ENCODE assay signal across 13 mouse cellular contexts in the genomic region with DNA sequence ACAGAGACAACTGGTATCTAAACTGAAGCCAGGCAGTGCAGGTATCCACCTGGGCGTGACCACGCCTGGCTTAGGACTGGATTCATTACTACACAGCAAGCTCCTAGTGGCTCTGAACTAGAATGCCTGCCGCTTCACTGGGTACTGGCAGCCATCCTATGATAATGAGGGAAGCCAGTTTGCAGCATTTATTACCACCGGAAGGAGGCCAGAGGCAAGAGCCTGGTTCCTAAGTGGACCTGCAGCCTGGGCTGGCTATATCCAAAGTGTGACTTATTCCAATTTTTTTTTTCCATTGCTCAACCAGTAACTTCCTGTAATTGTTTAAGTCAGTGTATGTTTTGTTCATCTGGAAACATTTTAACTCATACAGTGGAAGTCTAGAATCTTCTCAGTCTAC. TPM values are rescaled to one million over a fixed set of nuclear protein-coding genes. Genes with fewer than 3 reads are reported as not detected.
DNase-seq lines count a peak whose midpoint lies in the region; ATAC-seq and TF ChIP-seq lines count a peak whose summit lies in the region.
"Had no signal": no experiment of that assay in that cellular context is flagged by ENCODE, and none has a peak within 500 bp of the region (broad histone marks: within the 10 kb centered on the region; RNA-seq: fewer than 3 reads in every experiment).

No protein-coding gene starts in this region.

- H3K27me3 ChIP-seq in intestine, postnatal 0 days (replicated peaks; ENCODE audit: control insufficient read depth, insufficient read depth, low read length), result no peaks in the 10 kb centered on the region
- no peaks in the 10 kb centered on the region for H3K27me3 ChIP-seq in small intestine, adult 2 months (ENCODE audit: control insufficient read depth, insufficient read depth, low read length)
- H3K27me3 ChIP-seq: hindbrain, embryonic 12.5 days; midbrain, embryonic 15.5 days; neural tube, embryonic 12.5 days had no signal

- intact Hi-C loops in gastrocnemius, adult 2 months (cut with DNase I), result no loop called here

- H3K9me3 ChIP-seq in intestine, postnatal 0 days (ENCODE audit: control insufficient read depth), result no peaks in the 10 kb centered on the region
- H3K9me3 ChIP-seq: forebrain, embryonic 10.5 days; hindbrain, embryonic 12.5 days; midbrain, embryonic 15.5 days; neural tube, embryonic 12.5 days had no signal

- peak overlapping the region; percentile 79 for H3K27ac ChIP-seq in gastrocnemius, adult 2 months
- no peak overlapping the region; the same call in 1 of the 2 replicates for H3K27ac ChIP-seq in intestine, postnatal 0 days (ENCODE audit: low read depth, low read length)
- H3K27ac ChIP-seq in small intestine, adult 2 months (ENCODE audit: insufficient read depth, low read depth, low read length), result peak overlapping the region; percentile 20; the same call in 1 of the 2 replicates
- H3K27ac ChIP-seq: forebrain, embryonic 10.5 days; hindbrain, embryonic 12.5 days; midbrain, embryonic 15.5 days; neural tube, embryonic 12.5 days had no signal

- H3K4me2 ChIP-seq in intestine, postnatal 0 days (replicated peaks; ENCODE audit: low read depth), result 0 out of 2 replicates have a peak overlapping the region, but pooled peaks have one; percentile 21
- H3K4me2 ChIP-seq: hindbrain, embryonic 12.5 days; midbrain, embryonic 15.5 days; neural tube, embryonic 12.5 days had no signal

- H3K4me1 ChIP-seq in lung, adult 2 months (ENCODE audit: control insufficient read depth, insufficient read depth, low read length), result peaks cover 26% of the 10 kb centered on the region
- no peaks in the 10 kb centered on the region for H3K4me1 ChIP-seq in intestine, postnatal 0 days (replicated peaks; ENCODE audit: control insufficient read depth, insufficient read depth, low read length)
- H3K4me1 ChIP-seq in small intestine, adult 2 months (ENCODE audit: control insufficient read depth, insufficient read depth, insufficient read length, low read length), result peaks cover 21% of the 10 kb centered on the region

- ATAC-seq in intestine, postnatal 0 days, result no peak
- ATAC-seq: midbrain, embryonic 15.5 days had no signal

- no peak overlapping the region for H3K9ac ChIP-seq in intestine, postnatal 0 days (ENCODE audit: low read depth, low read length)
- H3K9ac ChIP-seq: hindbrain, embryonic 12.5 days; midbrain, embryonic 15.5 days; neural tube, embryonic 12.5 days had no signal

- no peak for TF ChIP-seq POLR2A in lung, adult 2 months (IDR thresholded peaks at IDR 0.05; ENCODE audit: borderline replicate concordance, extremely low read depth, low read depth, low read length)
- no peak for TF ChIP-seq POLR2A in small intestine, adult 2 months (IDR thresholded peaks at IDR 0.05; ENCODE audit: low read depth, low read length)

- WGBS in lung, adult 2 months, result 59% methylated on average over 4 of the region's 4 CpGs
- 54% methylated on average over 4 of the region's 4 CpGs for WGBS in intestine, postnatal 0 days
- WGBS in small intestine, adult 2 months, result 48% methylated on average over 4 of the region's 4 CpGs

- H3K4me3 ChIP-seq in gastrocnemius, adult 2 months, result no peak overlapping the region
- no peak overlapping the region for H3K4me3 ChIP-seq in lung, adult 2 months (replicated peaks; ENCODE audit: extremely low read depth, low read depth, low read length)
- H3K4me3 ChIP-seq in intestine, postnatal 0 days (ENCODE audit: low read depth, low read length), result no peak overlapping the region
- no peak overlapping the region for H3K4me3 ChIP-seq in small intestine, adult 2 months (ENCODE audit: low read depth, low read length)
- H3K4me3 ChIP-seq: forebrain, embryonic 10.5 days; hindbrain, embryonic 12.5 days; midbrain, embryonic 15.5 days; neural tube, embryonic 12.5 days had no signal

- no peak for TF ChIP-seq CTCF in gastrocnemius, adult 2 months (IDR thresholded peaks at IDR 0.05)
- TF ChIP-seq CTCF in lung, adult 2 months (IDR thresholded peaks at IDR 0.05; ENCODE audit: insufficient read depth, low read length), result peak; percentile 2; the same call in 1 of the 2 replicates
- peak; percentile 17 for TF ChIP-seq CTCF in intestine, postnatal 0 days (IDR thresholded peaks at IDR 0.05; ENCODE audit: low read depth)
- peak; percentile 13; the same call in 1 of the 2 replicates for TF ChIP-seq CTCF in small intestine, adult 2 months (IDR thresholded peaks at IDR 0.05; ENCODE audit: extremely low read depth, insufficient read length, insufficient replicate concordance, low read depth, low read length)

- H3K36me3 ChIP-seq in intestine, postnatal 0 days (ENCODE audit: control insufficient read depth, insufficient read depth), result 0 out of 2 replicates have a peak, but pooled peaks cover 3% of the 10 kb centered on the region
- H3K36me3 ChIP-seq in small intestine, adult 2 months (ENCODE audit: control insufficient read depth, insufficient read depth, low read length), result peaks cover 2% of the 10 kb centered on the region; the same call in 1 of the 2 replicates
- H3K36me3 ChIP-seq: hindbrain, embryonic 12.5 days; midbrain, embryonic 15.5 days; neural tube, embryonic 12.5 days had no signal

- no peak for DNase-seq in gastrocnemius, adult 2 months
- no peak for DNase-seq in gastrocnemius, adult 8-10 months (ENCODE audit: low spot score in 2 of 2)
- DNase-seq in lung, adult 2 months, result no peak
- no peak for DNase-seq in lung, postnatal 14 days
- no peak for DNase-seq in layer of hippocampus, adult 8-10 months (ENCODE audit: low spot score in 2 of 2)
- DNase-seq: left cerebral cortex, postnatal 4 days; thymus, postnatal 25 days had no signal

RNA-seq across cellular contexts. Expression of a gene that starts 7.9 kb away (rescaled TPM):
- total RNA-seq in gastrocnemius, adult 2 months (2021), result 10 to 100 TPM; 12.4 to 16.3 TPM
- total RNA-seq in gastrocnemius, adult 8-10 months (2022), result 10 to 100 TPM; 14.7 to 15.7 (median 15.3) TPM
- polyA plus RNA-seq in lung, adult 2 months (2012; rRNA removed), result 31.9 and 34.7 TPM in 2 replicates
- 15.3 and 16.7 TPM in 2 replicates for polyA plus RNA-seq in intestine, postnatal 0 days (2015; fragmentation: Nextera tagmentation; extraction: Ambion mirVana)
- 23.1 and 54.8 TPM in 2 replicates for polyA plus RNA-seq in small intestine, adult 2 months (2012; rRNA removed)
- 10 to 100 TPM; 28.8 to 37.3 (median 34.8) TPM for total RNA-seq in layer of hippocampus, adult 8-10 months (2022)

RNA-seq across cellular contexts. Expression of a gene that starts 20.4 kb away (rescaled TPM):
- 1 to 10 TPM; 4.2 to 8.1 TPM for total RNA-seq in gastrocnemius, adult 2 months (2021)
- 1 to 10 TPM; 3.2 to 4.4 (median 3.8) TPM for total RNA-seq in gastrocnemius, adult 8-10 months (2022)
- polyA plus RNA-seq in lung, adult 2 months (2012; rRNA removed), result 38.2 and 40.8 TPM in 2 replicates
- 4.1 and 4.2 TPM in 2 replicates for polyA plus RNA-seq in intestine, postnatal 0 days (2015; fragmentation: Nextera tagmentation; extraction: Ambion mirVana)
- 14.4 and 47.8 TPM in 2 replicates for polyA plus RNA-seq in small intestine, adult 2 months (2012; rRNA removed)
- total RNA-seq in layer of hippocampus, adult 8-10 months (2022), result 10 to 100 TPM; 51.0 to 55.5 (median 52.0) TPM

Comparison
In these comparisons a context has a peak if more than half of its experiments do, and no peak if none do; other contexts are left out.
1. RNA of a gene that starts 20.4 kb away (total RNA-seq): 51.0 to 55.5 TPM in layer of hippocampus, adult 8-10 months; 4.2 to 8.1 TPM in gastrocnemius, adult 2 months and 3.2 to 4.4 TPM in gastrocnemius, adult 8-10 months; every median in the first group is over 4 times any median in the second.